ENCODE assay signal across 29 mouse cellular contexts in the genomic region with DNA sequence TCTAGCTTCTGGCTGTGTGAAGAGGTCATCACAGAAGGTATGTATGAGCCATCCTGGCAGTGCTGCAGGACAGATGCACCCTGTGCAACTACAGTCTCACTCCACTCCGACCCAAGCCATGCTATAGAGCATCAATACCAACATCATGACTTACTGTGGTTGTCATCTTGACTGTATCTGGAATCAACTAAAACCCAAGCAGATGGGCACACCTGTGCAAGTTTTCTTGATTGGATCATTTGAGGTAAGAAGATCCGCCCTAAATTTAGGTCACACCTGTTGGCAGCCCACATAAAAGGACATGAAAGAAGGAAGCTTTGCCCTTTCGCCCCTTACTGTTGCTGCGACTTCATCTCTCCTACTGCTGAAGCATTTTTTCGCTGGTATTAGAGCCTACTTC. TPM values are rescaled to one million over a fixed set of nuclear protein-coding genes. Genes with fewer than 3 reads are reported as not detected.
DNase-seq lines count a peak whose midpoint lies in the region; ATAC-seq and TF ChIP-seq lines count a peak whose summit lies in the region.
"Had no signal": no experiment of that assay in that cellular context is flagged by ENCODE, and none has a peak within 500 bp of the region (broad histone marks: within the 10 kb centered on the region; RNA-seq: fewer than 3 reads in every experiment).

No protein-coding gene starts in this region.

- no peaks in the 10 kb centered on the region for H3K36me3 ChIP-seq in thymus, adult 2 months (ENCODE audit: control insufficient read depth, insufficient read depth, low read length)
- H3K36me3 ChIP-seq in liver, embryonic 12.5 days = no peaks in the 10 kb centered on the region
- H3K36me3 ChIP-seq: embryonic facial prominence, embryonic 10.5 days; embryonic facial prominence, embryonic 13.5 days; forebrain, embryonic 12.5 days; forebrain, embryonic 15.5 days; heart, embryonic 12.5 days; heart, embryonic 15.5 days; hindbrain, embryonic 10.5 days had no signal

- H3K9me3 ChIP-seq in liver, embryonic 12.5 days (replicated peaks) = no peaks in the 10 kb centered on the region
- H3K9me3 ChIP-seq: embryonic facial prominence, embryonic 10.5 days; embryonic facial prominence, embryonic 13.5 days; forebrain, embryonic 12.5 days; forebrain, embryonic 15.5 days; heart, embryonic 12.5 days; heart, embryonic 15.5 days; hindbrain, embryonic 10.5 days had no signal

- WGBS in thymus, adult 2 months = 24% methylated on average over 5 of the region's 5 CpGs
- 66% methylated on average over 5 of the region's 5 CpGs for WGBS in liver, embryonic 12.5 days (ENCODE audit: insufficient replicate concordance)

- no peak for TF ChIP-seq POLR2A in thymus, adult 2 months (IDR thresholded peaks at IDR 0.05; ENCODE audit: control insufficient read depth, extremely low read depth, insufficient read depth, low read length, poor library complexity)

- no peak overlapping the region for H3K9ac ChIP-seq in liver, embryonic 12.5 days
- H3K9ac ChIP-seq: embryonic facial prominence, embryonic 13.5 days; forebrain, embryonic 12.5 days; forebrain, embryonic 15.5 days; heart, embryonic 12.5 days; heart, embryonic 15.5 days; hindbrain, embryonic 14.5 days had no signal

- no peak for ATAC-seq in liver, embryonic 12.5 days
- ATAC-seq: activated CD4-positive, CD25-positive, alpha-beta regulatory T cell, adult 4 months; forebrain, embryonic 15.5 days had no signal

- 0 out of 2 replicates have a peak overlapping the region, but pooled peaks have one; percentile 2 for H3K4me3 ChIP-seq in thymus, adult 2 months (ENCODE audit: control insufficient read depth, insufficient read depth, low read length)
- no peak overlapping the region for H3K4me3 ChIP-seq in liver, embryonic 12.5 days
- H3K4me3 ChIP-seq: embryonic facial prominence, embryonic 10.5 days; embryonic facial prominence, embryonic 13.5 days; erythroblast, embryonic 14.5 days; forebrain, embryonic 12.5 days; forebrain, embryonic 15.5 days; heart, embryonic 12.5 days; heart, embryonic 15.5 days; hindbrain, embryonic 10.5 days had no signal

- TF ChIP-seq CTCF in thymus, adult 2 months (IDR thresholded peaks at IDR 0.05; ENCODE audit: borderline replicate concordance, control insufficient read depth, extremely low read depth, insufficient read depth, low read length, poor library complexity) = no peak

- H3K27ac ChIP-seq in thymus, adult 2 months (ENCODE audit: control insufficient read depth, insufficient read depth, low read length) = peak overlapping the region; percentile 97
- H3K27ac ChIP-seq in liver, embryonic 12.5 days = no peak overlapping the region
- H3K27ac ChIP-seq: embryonic facial prominence, embryonic 10.5 days; embryonic facial prominence, embryonic 13.5 days; forebrain, embryonic 12.5 days; forebrain, embryonic 15.5 days; heart, embryonic 15.5 days; hindbrain, embryonic 10.5 days; hindbrain, embryonic 14.5 days had no signal

- H3K4me2 ChIP-seq in liver, embryonic 12.5 days = no peak overlapping the region
- H3K4me2 ChIP-seq: embryonic facial prominence, embryonic 13.5 days; forebrain, embryonic 12.5 days; forebrain, embryonic 15.5 days; heart, embryonic 12.5 days; heart, embryonic 15.5 days; hindbrain, embryonic 14.5 days had no signal

- H3K27me3 ChIP-seq in thymus, adult 2 months (ENCODE audit: control insufficient read depth, insufficient read depth, low read length) = no peaks in the 10 kb centered on the region
- peaks cover 4% of the 10 kb centered on the region; the same call in 1 of the 2 replicates for H3K27me3 ChIP-seq in liver, embryonic 12.5 days (replicated peaks)
- H3K27me3 ChIP-seq: forebrain, embryonic 12.5 days; forebrain, embryonic 15.5 days had no signal

- peak; percentile 11 for DNase-seq in urinary bladder, adult 2 months (ENCODE audit: low spot score)
- DNase-seq in urinary bladder, postnatal 10 days (ENCODE audit: low spot score) = no peak
- peak; percentile 69 for DNase-seq in thymus, adult 2 months
- DNase-seq in thymus, postnatal 14 days = peak; percentile 74
- peak; percentile 50 for DNase-seq in thymus, postnatal 4 days
- DNase-seq in kidney, adult 18-20 months = no peak
- DNase-seq in kidney, postnatal 10 days = no peak
- DNase-seq: adrenal gland, adult 8-10 months; adrenal gland, postnatal 25 days; cerebellum, adult 11-12 months; cerebellum, adult 8-10 months; cerebellum, postnatal 10 days; cerebellum, postnatal 36 days; embryo, embryonic 11 days; gastrocnemius, postnatal 10 days; gastrocnemius, postnatal 36 days; heart, postnatal 10 days; heart, postnatal 36 days had no signal

- peaks cover 52% of the 10 kb centered on the region for H3K4me1 ChIP-seq in thymus, adult 2 months (replicated peaks; ENCODE audit: control insufficient read depth, insufficient read depth, low read length)
- no peaks in the 10 kb centered on the region for H3K4me1 ChIP-seq in liver, embryonic 12.5 days
- H3K4me1 ChIP-seq: embryonic facial prominence, embryonic 10.5 days; forebrain, embryonic 12.5 days; forebrain, embryonic 15.5 days; heart, embryonic 12.5 days; heart, embryonic 15.5 days; hindbrain, embryonic 10.5 days had no signal

RNA-seq across cellular contexts. Expression of gene Wdr27, which starts 33.6 kb away (rescaled TPM):
- 4.4 and 5.9 TPM in 2 replicates for polyA plus RNA-seq in urinary bladder, adult 2 months (2012; rRNA removed)
- polyA plus RNA-seq in thymus, adult 2 months (2012; rRNA removed) = 3.1 and 5.1 TPM in 2 replicates
- 1.6 and 2.1 TPM in 2 replicates for polyA plus RNA-seq in liver, embryonic 12.5 days (2016; fragmentation: Nextera tagmentation; extraction: Ambion mirVana)
- polyA plus RNA-seq: erythroblast, embryonic 14.5 days had no signal

RNA-seq across cellular contexts. Expression of gene 1600012H06Rik, which starts 33.7 kb away (rescaled TPM):
- 40.8 and 55.5 TPM in 2 replicates for polyA plus RNA-seq in urinary bladder, adult 2 months (2012; rRNA removed)
- polyA plus RNA-seq in thymus, adult 2 months (2012; rRNA removed) = 20.6 and 25.8 TPM in 2 replicates
- polyA plus RNA-seq in liver, embryonic 12.5 days (2016; fragmentation: Nextera tagmentation; extraction: Ambion mirVana) = 13.7 and 15.3 TPM in 2 replicates

RNA-seq across cellular contexts. Expression of gene Phf10, which starts 51.7 kb away (rescaled TPM):
- polyA plus RNA-seq in urinary bladder, adult 2 months (2012; rRNA removed) = 47.1 and 55.6 TPM in 2 replicates
- 27.5 and 35.3 TPM in 2 replicates for polyA plus RNA-seq in thymus, adult 2 months (2012; rRNA removed)
- polyA plus RNA-seq in liver, embryonic 12.5 days (2016; fragmentation: Nextera tagmentation; extraction: Ambion mirVana) = 119 TPM in 2 replicates

Comparison
In these comparisons a context has a peak if more than half of its experiments do, and no peak if none do; other contexts are left out.
1. DNase-seq: peak in urinary bladder, adult 2 months (single experiment), thymus, adult 2 months (single experiment), thymus, postnatal 14 days (single experiment) and thymus, postnatal 4 days (single experiment); none in urinary bladder, postnatal 10 days (single experiment), kidney, adult 18-20 months (single experiment) and kidney, postnatal 10 days (single experiment).